ENCODE assay signal across 20 mouse cellular contexts in the genomic region with DNA sequence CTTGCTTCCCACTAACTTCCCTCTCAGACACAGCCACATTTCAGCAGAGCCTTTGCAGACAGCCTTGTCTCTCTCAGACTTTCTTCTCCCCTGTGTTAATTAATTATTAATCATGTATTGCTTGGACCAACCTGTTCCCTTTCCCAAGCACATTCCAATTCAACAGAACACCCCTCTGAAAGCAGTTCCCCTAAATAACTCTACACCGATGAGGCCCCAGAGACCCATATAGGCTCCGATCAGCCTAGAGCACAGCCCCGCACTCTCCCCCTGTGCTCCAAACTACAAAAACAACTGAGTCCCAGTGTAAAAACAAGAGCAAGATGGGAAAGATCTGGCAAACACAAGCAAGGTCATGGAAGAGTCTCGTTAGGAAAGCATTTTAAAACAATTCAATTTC. TPM values are rescaled to one million over a fixed set of nuclear protein-coding genes. Genes with fewer than 3 reads are reported as not detected.
DNase-seq lines count a peak whose midpoint lies in the region; ATAC-seq and TF ChIP-seq lines count a peak whose summit lies in the region.
"Had no signal": no experiment of that assay in that cellular context is flagged by ENCODE, and none has a peak within 500 bp of the region (broad histone marks: within the 10 kb centered on the region; RNA-seq: fewer than 3 reads in every experiment).

No protein-coding gene starts in this region.

- no peaks in the 10 kb centered on the region for H3K27me3 ChIP-seq in kidney, embryonic 14.5 days (ENCODE audit: control insufficient read depth, insufficient read depth, low read length)
- H3K27me3 ChIP-seq in neural tube, embryonic 13.5 days: no peaks in the 10 kb centered on the region
- no peaks in the 10 kb centered on the region for H3K27me3 ChIP-seq in limb, embryonic 13.5 days
- no peaks in the 10 kb centered on the region for H3K27me3 ChIP-seq in liver, postnatal 0 days (ENCODE audit: insufficient read depth, low read length)
- H3K27me3 ChIP-seq: heart, embryonic 12.5 days; hindbrain, embryonic 12.5 days; lung, embryonic 15.5 days; neural tube, embryonic 15.5 days had no signal

- H3K36me3 ChIP-seq in kidney, embryonic 14.5 days (ENCODE audit: control insufficient read depth, insufficient read depth, low read length): no peaks in the 10 kb centered on the region
- no peaks in the 10 kb centered on the region for H3K36me3 ChIP-seq in neural tube, embryonic 13.5 days
- no peaks in the 10 kb centered on the region for H3K36me3 ChIP-seq in limb, embryonic 13.5 days
- no peaks in the 10 kb centered on the region for H3K36me3 ChIP-seq in liver, postnatal 0 days (replicated peaks; ENCODE audit: insufficient read depth, low read length)
- H3K36me3 ChIP-seq: heart, embryonic 12.5 days; hindbrain, embryonic 12.5 days; lung, embryonic 15.5 days; neural tube, embryonic 15.5 days had no signal

- no peak for DNase-seq in kidney, postnatal 25 days
- no peak for DNase-seq in neural tube, embryonic 10.5 days (ENCODE audit: extremely low spot score, low spot score)
- DNase-seq in liver, postnatal 0 days: no peak
- no peak for DNase-seq in adrenal gland, adult (ENCODE audit: inconsistent age in 2 of 2, low spot score in 1 of 2)
- DNase-seq: adrenal gland, adult 8-10 months; cerebellum, adult 18-20 months; cerebellum, postnatal 14 days; forebrain, postnatal 0 days; gastrocnemius, postnatal 25 days; heart, adult 18-20 months; lung, postnatal 36 days; midbrain, embryonic 14.5 days had no signal

- H3K9me3 ChIP-seq in kidney, embryonic 14.5 days (ENCODE audit: control insufficient read depth, low read length): no peaks in the 10 kb centered on the region
- H3K9me3 ChIP-seq in neural tube, embryonic 13.5 days: no peaks in the 10 kb centered on the region
- no peaks in the 10 kb centered on the region for H3K9me3 ChIP-seq in limb, embryonic 13.5 days
- H3K9me3 ChIP-seq in liver, postnatal 0 days (ENCODE audit: low read length): no peaks in the 10 kb centered on the region
- H3K9me3 ChIP-seq: heart, embryonic 12.5 days; hindbrain, embryonic 12.5 days; lung, embryonic 15.5 days had no signal

- WGBS in kidney, embryonic 14.5 days: 36% methylated on average over 4 of the region's 4 CpGs
- WGBS in neural tube, embryonic 13.5 days: 55% methylated on average over 4 of the region's 4 CpGs
- WGBS in limb, embryonic 13.5 days: 30% methylated on average over 4 of the region's 4 CpGs
- WGBS in liver, postnatal 0 days (ENCODE audit: insufficient replicate concordance): 61% methylated on average over 4 of the region's 4 CpGs

- H3K27ac ChIP-seq in kidney, embryonic 14.5 days (ENCODE audit: low read depth, low read length): peak overlapping the region; percentile 17; the same call in 1 of the 2 replicates
- no peak overlapping the region for H3K27ac ChIP-seq in neural tube, embryonic 13.5 days (replicated peaks)
- peak overlapping the region; percentile 59 for H3K27ac ChIP-seq in limb, embryonic 13.5 days
- no peak overlapping the region for H3K27ac ChIP-seq in liver, postnatal 0 days (ENCODE audit: low read depth)
- H3K27ac ChIP-seq: hindbrain, embryonic 12.5 days; lung, embryonic 15.5 days; neural tube, embryonic 15.5 days had no signal

- no peak for ATAC-seq in kidney, embryonic 14.5 days (ENCODE audit: low FRiP score, low TSS enrichment)
- no peak for ATAC-seq in neural tube, embryonic 13.5 days (ENCODE audit: low read depth)
- peak; percentile 78 for ATAC-seq in limb, embryonic 13.5 days (ENCODE audit: low FRiP score, low read depth)
- no peak for ATAC-seq in liver, postnatal 0 days
- ATAC-seq: forebrain, postnatal 0 days had no signal

- no peak overlapping the region for H3K4me3 ChIP-seq in kidney, embryonic 14.5 days (ENCODE audit: low read length)
- no peak overlapping the region for H3K4me3 ChIP-seq in neural tube, embryonic 13.5 days
- H3K4me3 ChIP-seq in limb, embryonic 13.5 days: no peak overlapping the region
- H3K4me3 ChIP-seq in liver, postnatal 0 days (ENCODE audit: low read depth, low read length): no peak overlapping the region
- H3K4me3 ChIP-seq: heart, embryonic 12.5 days; hindbrain, embryonic 12.5 days; lung, embryonic 15.5 days; megakaryocyte, embryonic 14.5 days; neural tube, embryonic 15.5 days had no signal

- TF ChIP-seq EP300 in liver, postnatal 0 days (IDR thresholded peaks at IDR 0.05; ENCODE audit: low read depth): no peak

- 0 out of 2 replicates have a peak overlapping the region, but pooled peaks have one; percentile 18 for H3K9ac ChIP-seq in kidney, embryonic 14.5 days (ENCODE audit: low read depth, low read length)
- peak overlapping the region; percentile 23; the same call in 1 of the 2 replicates for H3K9ac ChIP-seq in neural tube, embryonic 13.5 days
- no peak overlapping the region for H3K9ac ChIP-seq in limb, embryonic 13.5 days
- H3K9ac ChIP-seq in liver, postnatal 0 days (replicated peaks): no peak overlapping the region
- H3K9ac ChIP-seq: forebrain, postnatal 0 days; heart, embryonic 12.5 days; hindbrain, embryonic 12.5 days; lung, embryonic 15.5 days; neural tube, embryonic 15.5 days had no signal

- TF ChIP-seq CTCF in liver, postnatal 0 days (IDR thresholded peaks at IDR 0.05; ENCODE audit: low read depth): no peak

- peaks cover 3% of the 10 kb centered on the region; the same call in 1 of the 2 replicates for H3K4me1 ChIP-seq in kidney, embryonic 14.5 days (ENCODE audit: control insufficient read depth, insufficient read depth, low read length)
- H3K4me1 ChIP-seq in neural tube, embryonic 13.5 days (replicated peaks): peaks cover 7% of the 10 kb centered on the region; the same call in 1 of the 2 replicates
- peaks cover 15% of the 10 kb centered on the region for H3K4me1 ChIP-seq in limb, embryonic 13.5 days
- no peaks in the 10 kb centered on the region for H3K4me1 ChIP-seq in liver, postnatal 0 days (ENCODE audit: insufficient read depth)
- H3K4me1 ChIP-seq: hindbrain, embryonic 12.5 days; lung, embryonic 15.5 days; megakaryocyte, embryonic 14.5 days; neural tube, embryonic 15.5 days had no signal

- H3K4me2 ChIP-seq in kidney, embryonic 14.5 days (replicated peaks; ENCODE audit: low read depth, low read length): peak overlapping the region; percentile 22
- no peak overlapping the region for H3K4me2 ChIP-seq in neural tube, embryonic 13.5 days
- peak overlapping the region; percentile 35 for H3K4me2 ChIP-seq in limb, embryonic 13.5 days (replicated peaks)
- H3K4me2 ChIP-seq in liver, postnatal 0 days (ENCODE audit: low read depth, low read length): peak overlapping the region; percentile 48
- H3K4me2 ChIP-seq: heart, embryonic 12.5 days; hindbrain, embryonic 12.5 days; lung, embryonic 15.5 days; neural tube, embryonic 15.5 days had no signal

RNA-seq across cellular contexts. Expression of a gene that starts 16.8 kb away (rescaled TPM):
- polyA plus RNA-seq in kidney, embryonic 14.5 days (2014; fragmentation: Nextera tagmentation; extraction: Ambion mirVana): 73.0 and 90.4 TPM in 2 replicates
- polyA plus RNA-seq in neural tube, embryonic 13.5 days (2015; fragmentation: Nextera tagmentation; extraction: Ambion mirVana): 38.2 and 44.3 TPM in 2 replicates
- 89.6 and 95.0 TPM in 2 replicates for polyA plus RNA-seq in limb, embryonic 13.5 days (2015; fragmentation: Nextera tagmentation; extraction: Ambion mirVana)
- 5.7 and 6.7 TPM in 2 replicates for polyA plus RNA-seq in liver, postnatal 0 days (2015; fragmentation: Nextera tagmentation; extraction: Ambion mirVana)

RNA-seq across cellular contexts. Expression of a gene that starts 56.5 kb away (rescaled TPM):
- 7.1 and 9.5 TPM in 2 replicates for polyA plus RNA-seq in kidney, embryonic 14.5 days (2014; fragmentation: Nextera tagmentation; extraction: Ambion mirVana)
- polyA plus RNA-seq in neural tube, embryonic 13.5 days (2015; fragmentation: Nextera tagmentation; extraction: Ambion mirVana): 5.8 and 7.2 TPM in 2 replicates
- 2.7 and 3.5 TPM in 2 replicates for polyA plus RNA-seq in limb, embryonic 13.5 days (2015; fragmentation: Nextera tagmentation; extraction: Ambion mirVana)
- 0.63 and 0.75 TPM in 2 replicates for polyA plus RNA-seq in liver, postnatal 0 days (2015; fragmentation: Nextera tagmentation; extraction: Ambion mirVana)

Comparison
In these comparisons a context has a peak if more than half of its experiments do, and no peak if none do; other contexts are left out.
1. H3K27ac ChIP-seq: peak in kidney, embryonic 14.5 days (single experiment) and limb, embryonic 13.5 days (single experiment); none in neural tube, embryonic 13.5 days (single experiment) and liver, postnatal 0 days (single experiment).
2. H3K9ac ChIP-seq: peak in kidney, embryonic 14.5 days (single experiment) and neural tube, embryonic 13.5 days (single experiment); none in limb, embryonic 13.5 days (single experiment) and liver, postnatal 0 days (single experiment).